Mouse (Mus musculus) urinary bladder, adult 2 months (tissue): Measurements from ENCODE around the gene Pttg1. TPM values are rescaled to one million over a fixed set of nuclear protein-coding genes. Genes with fewer than 3 reads are reported as not detected.

Experiments
- DNase-seq: peaks from one replicate; pipeline ENCODE4 v3.0.0; 2022; ENCODE audit warnings: low spot score
- polyA plus RNA-seq: library from polyadenylated mRNA; depleted of rRNA; stranded (reverse); fragments of >200 nt; gene quantifications from 2 replicates; pipeline ENCODE4 v1.2.3, GENCODE M21; 2012; rRNA removed

Pttg1 gene
- polyA plus RNA-seq, 1 experiment: 144 TPM

GRCm38 (mm10) chr11:43376598-43376997 lies 49.5 kb downstream of the Pttg1 start:
- DNase-seq: no peak

- no peak for DNase-seq
These were observed 51.1 kb downstream of the Pttg1 start for GRCm38 (mm10) chr11:43374956-43375355.

GRCm38 (mm10) chr11:43373367-43373766 lies 52.7 kb downstream of the Pttg1 start:
- DNase-seq: no peak

- DNase-seq: no peak
These were observed 54.2 kb downstream of the Pttg1 start for GRCm38 (mm10) chr11:43371807-43372206.

Other genes with a start within 250 kb of the Pttg1 start
- gene Slu7, start 7.5 kb upstream of the Pttg1 start, polyA plus RNA-seq: 10.0 and 21.3 TPM in 2 replicates
- gene C1qtnf2, start 48.0 kb upstream of the Pttg1 start, polyA plus RNA-seq: 47.2 and 53.2 TPM in 2 replicates
- 3.3 and 4.0 TPM in 2 replicates for gene Ccnjl, start 102.5 kb upstream of the Pttg1 start, polyA plus RNA-seq
- 0.50 and 0.55 TPM in 2 replicates for gene 4933415A04Rik, start 160.8 kb upstream of the Pttg1 start, polyA plus RNA-seq
- gene Fabp6, start 175.3 kb upstream of the Pttg1 start, polyA plus RNA-seq: 1.6 and 3.0 TPM in 2 replicates